Mouse (Mus musculus): ENCODE results near the gene Pdzrn3.

Gene Pdzrn3

GRCm38 (mm10) chr6:101377167-101377934 lies at the start of gene Pdzrn3:
Gene Pdzrn3, minus strand, starts transcription at chr6:101377897.
- DNase-seq (ENCODE audit: extremely low read depth, insufficient read length, low spot score) = peak; percentile 28

GRCm38 (mm10) chr6:101427296-101427695 lies 49.6 kb upstream of the Pdzrn3 start:
- DNase-seq (ENCODE audit: extremely low read depth, insufficient read length, low spot score) = no peak

GRCm38 (mm10) chr6:101426301-101426700 lies 48.6 kb upstream of the Pdzrn3 start:
- DNase-seq (ENCODE audit: extremely low read depth, insufficient read length, low spot score) = no peak

GRCm38 (mm10) chr6:101422084-101422954 lies 44.6 kb upstream of the Pdzrn3 start:
- DNase-seq (ENCODE audit: extremely low read depth, insufficient read length, low spot score) = no peak

GRCm38 (mm10) chr6:101418213-101418612 lies 40.5 kb upstream of the Pdzrn3 start:
- no peak for DNase-seq (ENCODE audit: extremely low read depth, insufficient read length, low spot score)

GRCm38 (mm10) chr6:101411701-101412100 lies 34.0 kb upstream of the Pdzrn3 start:
- DNase-seq (ENCODE audit: extremely low read depth, insufficient read length, low spot score) = no peak

GRCm38 (mm10) chr6:101411064-101411463 lies 33.4 kb upstream of the Pdzrn3 start:
- DNase-seq (ENCODE audit: extremely low read depth, insufficient read length, low spot score) = no peak

GRCm38 (mm10) chr6:101396711-101397110 lies 19.0 kb upstream of the Pdzrn3 start:
- DNase-seq (ENCODE audit: extremely low read depth, insufficient read length, low spot score) = no peak

GRCm38 (mm10) chr6:101395908-101396307 lies 18.2 kb upstream of the Pdzrn3 start:
- no peak for DNase-seq (ENCODE audit: extremely low read depth, insufficient read length, low spot score)

- DNase-seq (ENCODE audit: extremely low read depth, insufficient read length, low spot score) = no peak
These were observed 15.1 kb upstream of the Pdzrn3 start for GRCm38 (mm10) chr6:101392801-101393117.

- no peak for DNase-seq (ENCODE audit: extremely low read depth, insufficient read length, low spot score)
These were observed 14.6 kb upstream of the Pdzrn3 start for GRCm38 (mm10) chr6:101392107-101392800.

- no peak for DNase-seq (ENCODE audit: extremely low read depth, insufficient read length, low spot score)
These were observed 7.8 kb upstream of the Pdzrn3 start for GRCm38 (mm10) chr6:101385490-101385889.

GRCm38 (mm10) chr6:101384958-101385357 lies 7.3 kb upstream of the Pdzrn3 start:
- no peak for DNase-seq (ENCODE audit: extremely low read depth, insufficient read length, low spot score)

- no peak for DNase-seq (ENCODE audit: extremely low read depth, insufficient read length, low spot score)
These were observed 6.8 kb upstream of the Pdzrn3 start for GRCm38 (mm10) chr6:101384476-101384875.

- DNase-seq (ENCODE audit: extremely low read depth, insufficient read length, low spot score) = no peak
These were observed 5.2 kb upstream of the Pdzrn3 start for GRCm38 (mm10) chr6:101382891-101383290.

- no peak for DNase-seq (ENCODE audit: extremely low read depth, insufficient read length, low spot score)
These were observed 1.8 kb upstream of the Pdzrn3 start for GRCm38 (mm10) chr6:101379546-101379945.

- DNase-seq (ENCODE audit: extremely low read depth, insufficient read length, low spot score) = no peak
These were observed 375 bp upstream of the Pdzrn3 start for GRCm38 (mm10) chr6:101377935-101378609.

GRCm38 (mm10) chr6:101376511-101377166 lies 1.1 kb downstream of the Pdzrn3 start:
- no peak for DNase-seq (ENCODE audit: extremely low read depth, insufficient read length, low spot score)

GRCm38 (mm10) chr6:101376049-101376448 lies 1.6 kb downstream of the Pdzrn3 start:
- DNase-seq (ENCODE audit: extremely low read depth, insufficient read length, low spot score) = no peak

GRCm38 (mm10) chr6:101374721-101375120 lies 3.0 kb downstream of the Pdzrn3 start:
- peak; percentile 14 for DNase-seq (ENCODE audit: extremely low read depth, insufficient read length, low spot score)
